In the genomic region with DNA sequence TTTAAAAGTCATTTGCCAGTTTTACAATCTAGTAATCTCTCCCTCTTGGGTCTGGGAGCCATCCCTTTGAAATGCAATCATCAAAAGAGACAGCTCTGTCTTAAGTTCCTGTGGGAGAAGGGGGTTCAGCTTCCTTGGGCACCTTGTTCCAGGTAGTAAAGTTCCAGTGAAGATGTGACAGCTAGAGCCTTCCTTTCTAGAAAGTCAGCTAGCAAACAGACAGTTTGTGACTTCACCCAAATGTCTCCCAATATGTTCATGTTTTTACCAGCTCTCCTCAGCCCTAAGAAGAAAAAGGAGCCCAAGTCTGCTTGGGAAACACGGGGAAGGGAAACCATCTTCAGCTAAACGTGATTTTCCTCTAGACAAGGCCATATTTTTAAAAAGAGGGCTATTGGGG, we compare ENCODE assay signal across 18 mouse cellular contexts. TPM values are rescaled to one million over a fixed set of nuclear protein-coding genes. Genes with fewer than 3 reads are reported as not detected.
"Had no signal": no experiment of that assay in that cellular context is flagged by ENCODE, and none has a peak within 500 bp of the region (broad histone marks: within the 10 kb centered on the region; RNA-seq: fewer than 3 reads in every experiment).

No protein-coding gene starts in this region.

- H3K27ac ChIP-seq: lung, embryonic 15.5 days; macrophage; midbrain, embryonic 13.5 days; midbrain, embryonic 15.5 days; neural tube, embryonic 12.5 days; stomach, embryonic 15.5 days; stomach, postnatal 0 days had no signal

- H3K9me3 ChIP-seq: lung, embryonic 15.5 days; megakaryocyte, embryonic 14.5 days; midbrain, embryonic 13.5 days; midbrain, embryonic 15.5 days; neural tube, embryonic 12.5 days; stomach, embryonic 15.5 days had no signal

- DNase-seq: lung, adult 2 months; lung, postnatal 14 days; right cerebral cortex, postnatal 14 days; thymus, adult 2 months; thymus, postnatal 25 days; thymus, postnatal 4 days had no signal

- H3K4me3 ChIP-seq: lung, embryonic 15.5 days; megakaryocyte, embryonic 14.5 days; midbrain, embryonic 13.5 days; midbrain, embryonic 15.5 days; neural tube, embryonic 12.5 days; stomach, embryonic 15.5 days had no signal

- H3K36me3 ChIP-seq: lung, embryonic 15.5 days; midbrain, embryonic 13.5 days; midbrain, embryonic 15.5 days; neural tube, embryonic 12.5 days; stomach, embryonic 15.5 days had no signal

- H3K4me1 ChIP-seq: lung, embryonic 15.5 days; megakaryocyte, embryonic 14.5 days; midbrain, embryonic 13.5 days; midbrain, embryonic 15.5 days; neural tube, embryonic 12.5 days; stomach, embryonic 15.5 days had no signal

- H3K27me3 ChIP-seq: lung, embryonic 15.5 days; midbrain, embryonic 13.5 days; midbrain, embryonic 15.5 days; neural tube, embryonic 12.5 days; stomach, embryonic 15.5 days had no signal

- ATAC-seq: lung, postnatal 0 days; midbrain, embryonic 13.5 days; midbrain, embryonic 15.5 days had no signal

RNA-seq across cellular contexts. Expression of gene Me1, which starts 16.9 kb away (rescaled TPM):
- total RNA-seq: neutrophil, adult 5-6 weeks had no signal

RNA-seq across cellular contexts. Expression of gene Prss35, which starts 30.8 kb away (rescaled TPM):
- total RNA-seq: megakaryocyte progenitor cell, adult 5-6 weeks; monocyte, adult 5-6 weeks; neutrophil, adult 5-6 weeks had no signal
- polyA plus RNA-seq: macrophage had no signal
